Mouse (Mus musculus) MEL (cell line): ENCODE results near the gene Coq10a. TPM values are rescaled to one million over a fixed set of nuclear protein-coding genes. Genes with fewer than 3 reads are reported as not detected.

Source experiments
- DNase-seq: peaks from one replicate; pipeline ENCODE4 v3.0.0; 2011; ENCODE audit warnings: low read depth, low spot score
- H3K27ac ChIP-seq: 2 replicates; pipeline ENCODE4 v1.5.1; 2012; ENCODE audit warnings: low read depth, mild to moderate bottlenecking, control low read depth, low read length, moderate library complexity; ENCODE audit not compliant: control insufficient read depth
- H3K27me3 ChIP-seq, 2 experiments: fragments of 150-350 bp in 1 of 2; sonication (generic) in 1 of 2; 2 replicates each; pipeline ENCODE4 v1.6.1; 2012; ENCODE audit warnings: low read length in 2 of 2, mild to moderate bottlenecking in 2 of 2, improper control_type of control experiment in 1 of 2, moderate library complexity in 1 of 2; ENCODE audit not compliant: insufficient read depth in 2 of 2, control insufficient read depth in 1 of 2
- H3K36me3 ChIP-seq, 2 experiments: 2 replicates each; pipeline ENCODE4 v1.6.1; 2012 to 2014; ENCODE audit warnings: low read length in 2 of 2, improper control_type of control experiment in 1 of 2, inconsistent platforms in 1 of 2, mild to moderate bottlenecking in 1 of 2; ENCODE audit not compliant: insufficient read depth in 2 of 2, control insufficient read depth in 1 of 2
- H3K4me1 ChIP-seq, 2 experiments: fragments of 150-350 bp in 1 of 2; sonication (generic) in 1 of 2; 2 replicates each; pipeline ENCODE4 v1.6.1; 2012; ENCODE audit warnings: low read length in 2 of 2, improper control_type of control experiment in 1 of 2, mild to moderate bottlenecking in 1 of 2; ENCODE audit not compliant: insufficient read depth in 2 of 2, control insufficient read depth in 1 of 2
- H3K4me3 ChIP-seq, 2 experiments: fragments of 150-350 bp in 1 of 2; sonication (generic) in 1 of 2; 2 replicates each; pipeline ENCODE4 v1.5.1; 2012; ENCODE audit warnings: low read depth in 2 of 2, low read length in 2 of 2, mild to moderate bottlenecking in 2 of 2, moderate library complexity in 2 of 2, control low read depth in 1 of 2, improper control_type of control experiment in 1 of 2; ENCODE audit not compliant: control insufficient read depth in 1 of 2, insufficient read depth in 1 of 2
- H3K79me2 ChIP-seq: 2 replicates; pipeline ENCODE4 v1.6.1; 2012; ENCODE audit warnings: mild to moderate bottlenecking, low read length, moderate library complexity; ENCODE audit not compliant: control insufficient read depth, poor library complexity, insufficient read depth
- H3K9ac ChIP-seq: 2 replicates; pipeline ENCODE4 v1.6.1; 2012; ENCODE audit warnings: low read depth, mild to moderate bottlenecking, control low read depth, low read length, moderate library complexity; ENCODE audit not compliant: control insufficient read depth, poor library complexity, severe bottlenecking
- H3K9me3 ChIP-seq: fragments of 150-350 bp; sonication (generic); replicated peaks from 2 replicates; pipeline ENCODE4 v1.6.1; 2012; ENCODE audit warnings: mild to moderate bottlenecking, low read length, improper control_type of control experiment, moderate library complexity; ENCODE audit not compliant: insufficient read depth
- BHLHE40 ChIP-seq: IDR thresholded peaks from 2 replicates; pipeline ENCODE4 v1.6.1; 2012; ENCODE audit warnings: low read depth, mild to moderate bottlenecking, inconsistent platforms, low read length, improper control_type of control experiment, borderline replicate concordance
- CHD1 ChIP-seq: IDR thresholded peaks from 2 replicates; pipeline ENCODE4 v1.6.1; 2012; ENCODE audit warnings: low read depth, mild to moderate bottlenecking, inconsistent platforms, low read length, improper control_type of control experiment
- CHD2 ChIP-seq: IDR thresholded peaks from 2 replicates; pipeline ENCODE4 v1.6.1; 2011; ENCODE audit warnings: low read length, improper control_type of control experiment
- CTCF ChIP-seq, 3 experiments: IDR thresholded peaks in 2 of 3; conservative IDR thresholded peaks in 1 of 3; 2 replicates each; pipeline ENCODE4 v1.5.1; 2011 to 2012; ENCODE audit warnings: low read length in 3 of 3, low read depth in 2 of 3, mild to moderate bottlenecking in 2 of 3, improper control_type of control experiment in 1 of 3, inconsistent platforms in 1 of 3, mixed read lengths in 1 of 3, moderate library complexity in 1 of 3; ENCODE audit not compliant: control insufficient read depth in 1 of 3, insufficient read depth in 1 of 3, poor library complexity in 1 of 3, severe bottlenecking in 1 of 3
- E2F4 ChIP-seq: IDR thresholded peaks from 2 replicates; pipeline ENCODE4 v1.6.1; 2011; ENCODE audit warnings: low read depth, low read length, improper control_type of control experiment, borderline replicate concordance
- ELF1 ChIP-seq: IDR thresholded peaks from 2 replicates; pipeline ENCODE4 v1.6.1; 2014; ENCODE audit warnings: low read depth, mild to moderate bottlenecking, inconsistent platforms, low read length, improper control_type of control experiment, moderate library complexity
- EP300 ChIP-seq, 2 experiments: IDR thresholded peaks; 2 replicates each; pipeline ENCODE4 v1.6.1; 2011; ENCODE audit warnings: improper control_type of control experiment in 2 of 2, low read length in 2 of 2, low read depth in 1 of 2, mild to moderate bottlenecking in 1 of 2
- ETS1 ChIP-seq: IDR thresholded peaks from 2 replicates; pipeline ENCODE4 v1.6.1; 2012; ENCODE audit warnings: low read depth, mild to moderate bottlenecking, inconsistent platforms, low read length, improper control_type of control experiment, moderate library complexity
- GABPA ChIP-seq: IDR thresholded peaks from 2 replicates; pipeline ENCODE4 v1.6.1; 2012; ENCODE audit warnings: low read depth, mild to moderate bottlenecking, inconsistent platforms, low read length, improper control_type of control experiment, moderate library complexity
- GATA1 ChIP-seq: IDR thresholded peaks from 2 replicates; pipeline ENCODE4 v1.6.1; 2011; ENCODE audit warnings: low read depth, low read length, improper control_type of control experiment
- HCFC1 ChIP-seq: IDR thresholded peaks from 2 replicates; pipeline ENCODE4 v1.6.1; 2012; ENCODE audit warnings: low read depth, mild to moderate bottlenecking, inconsistent platforms, low read length, improper control_type of control experiment, moderate library complexity
- JUND ChIP-seq: IDR thresholded peaks from 2 replicates; pipeline ENCODE4 v1.6.1; 2011; ENCODE audit warnings: low read depth, mild to moderate bottlenecking, improper control_type of control experiment, low read length
- KAT2A ChIP-seq: conservative IDR thresholded peaks from 2 replicates; pipeline ENCODE4 v1.6.1; 2012; ENCODE audit warnings: low read depth, low read length, improper control_type of control experiment, inconsistent platforms
- MAFK ChIP-seq: IDR thresholded peaks from 2 replicates; pipeline ENCODE4 v1.6.1; 2011; ENCODE audit warnings: low read depth, mild to moderate bottlenecking, low read length, improper control_type of control experiment, borderline replicate concordance
- MAX ChIP-seq: IDR thresholded peaks from 2 replicates; pipeline ENCODE4 v1.6.1; 2011; ENCODE audit warnings: low read length, improper control_type of control experiment
- MAZ ChIP-seq: IDR thresholded peaks from 2 replicates; pipeline ENCODE4 v1.6.1; 2012; ENCODE audit warnings: low read depth, mild to moderate bottlenecking, inconsistent platforms, low read length, improper control_type of control experiment
- MEF2A ChIP-seq: IDR thresholded peaks from 2 replicates; pipeline ENCODE4 v1.6.1; 2014; ENCODE audit warnings: low read depth, mild to moderate bottlenecking, inconsistent platforms, low read length, improper control_type of control experiment; ENCODE audit not compliant: poor library complexity, insufficient replicate concordance, severe bottlenecking; ENCODE audit errors: extremely low read depth
- MXI1 ChIP-seq: IDR thresholded peaks from 2 replicates; pipeline ENCODE4 v1.6.1; 2011; ENCODE audit warnings: mild to moderate bottlenecking, low read depth, low read length, improper control_type of control experiment
- MYB ChIP-seq: IDR thresholded peaks from 2 replicates; pipeline ENCODE4 v1.6.1; 2011; ENCODE audit warnings: mild to moderate bottlenecking, low read depth, low read length, improper control_type of control experiment
- MYC ChIP-seq: IDR thresholded peaks from 2 replicates; pipeline ENCODE4 v1.6.1; 2011; ENCODE audit warnings: low read depth, mild to moderate bottlenecking, low read length, improper control_type of control experiment, moderate library complexity
- NELFE ChIP-seq: IDR thresholded peaks from 2 replicates; pipeline ENCODE4 v1.6.1; 2011; ENCODE audit warnings: low read depth, low read length, improper control_type of control experiment
- NRF1 ChIP-seq: IDR thresholded peaks from 2 replicates; pipeline ENCODE4 v1.6.1; 2014; ENCODE audit warnings: low read depth, mild to moderate bottlenecking, inconsistent platforms, low read length, improper control_type of control experiment, moderate library complexity; ENCODE audit not compliant: poor library complexity, insufficient read depth, severe bottlenecking
- POLR2A ChIP-seq, 2 experiments: IDR thresholded peaks; 2 replicates each; pipeline ENCODE4 v1.6.1; 2011 to 2012; ENCODE audit warnings: low read length in 2 of 2, mild to moderate bottlenecking in 2 of 2, control low read depth in 1 of 2, improper control_type of control experiment in 1 of 2, low read depth in 1 of 2, moderate library complexity in 1 of 2; ENCODE audit not compliant: control insufficient read depth in 1 of 2, insufficient read depth in 1 of 2, poor library complexity in 1 of 2
- POLR2AphosphoS2 ChIP-seq: IDR thresholded peaks from 2 replicates; pipeline ENCODE4 v1.6.1; 2011; ENCODE audit warnings: low read length, improper control_type of control experiment
- POLR2AphosphoS5 ChIP-seq: IDR thresholded peaks from 2 replicates; pipeline ENCODE4 v1.6.1; 2012; ENCODE audit warnings: low read depth, borderline replicate concordance, mild to moderate bottlenecking, inconsistent platforms, low read length, moderate library complexity, mixed read lengths
- RCOR1 ChIP-seq: IDR thresholded peaks from 2 replicates; pipeline ENCODE4 v1.6.1; 2012; ENCODE audit warnings: low read depth, mild to moderate bottlenecking, inconsistent platforms, low read length, improper control_type of control experiment
- SIN3A ChIP-seq: IDR thresholded peaks from 2 replicates; pipeline ENCODE4 v1.6.1; 2012; ENCODE audit warnings: low read length, improper control_type of control experiment, inconsistent platforms
- SMC3 ChIP-seq: IDR thresholded peaks from 2 replicates; pipeline ENCODE4 v1.6.1; 2011; ENCODE audit warnings: low read depth, low read length, improper control_type of control experiment
- TAL1 ChIP-seq: IDR thresholded peaks from 2 replicates; pipeline ENCODE4 v1.6.1; 2012; ENCODE audit warnings: mild to moderate bottlenecking, inconsistent platforms, low read length, moderate library complexity, mixed read lengths
- TBP ChIP-seq: IDR thresholded peaks from 2 replicates; pipeline ENCODE4 v1.8.0; 2011; ENCODE audit warnings: low read depth, low read length, improper control_type of control experiment
- UBTF ChIP-seq: IDR thresholded peaks from 2 replicates; pipeline ENCODE4 v1.6.1; 2012; ENCODE audit warnings: low read depth, mild to moderate bottlenecking, inconsistent platforms, low read length, improper control_type of control experiment, moderate library complexity, borderline replicate concordance; ENCODE audit not compliant: insufficient read depth
- USF1 ChIP-seq: IDR thresholded peaks from 2 replicates; pipeline ENCODE4 v1.6.1; 2014; ENCODE audit warnings: low read depth, mild to moderate bottlenecking, inconsistent platforms, low read length, improper control_type of control experiment, moderate library complexity
- ZC3H11A ChIP-seq: IDR thresholded peaks from 2 replicates; pipeline ENCODE4 v1.6.1; 2012; ENCODE audit warnings: low read depth, mild to moderate bottlenecking, inconsistent platforms, low read length, improper control_type of control experiment
- ZKSCAN1 ChIP-seq: IDR thresholded peaks from 2 replicates; pipeline ENCODE4 v1.6.1; 2012; ENCODE audit warnings: low read depth, mild to moderate bottlenecking, inconsistent platforms, low read length, improper control_type of control experiment, moderate library complexity
- ZMIZ1 ChIP-seq: IDR thresholded peaks from 2 replicates; pipeline ENCODE4 v1.6.1; 2012; ENCODE audit warnings: low read depth, mild to moderate bottlenecking, inconsistent platforms, low read length, improper control_type of control experiment, moderate library complexity
- polyA plus RNA-seq, 2 experiments: library from polyadenylated mRNA; stranded (reverse) in 1 of 2; unstranded in 1 of 2; fragments of >175 nt in 1 of 2; fragments of >200 nt in 1 of 2; gene quantifications; 2 replicates each; pipeline versions ENCODE4 v1.2.1 to v1.2.4; 2012; ENCODE audit warnings: low replicate concordance in 2 of 2, low read depth in 1 of 2; ENCODE audit not compliant: insufficient read length in 2 of 2, insufficient read depth in 1 of 2, missing spikeins in 1 of 2
- total RNA-seq: library from RNA; depleted of rRNA; stranded (reverse); fragments of 300-350 nt; gene quantifications from 2 replicates; pipeline ENCODE4 v1.2.3, GENCODE M21; 2012

The Coq10a gene
- total and polyA plus RNA-seq, 3 experiments = 7.7 to 14.1 TPM; not detected in 1

GRCm38 (mm10) chr10:128337306-128338181 is 31.3 kb downstream of the Coq10a start, which contains the start of gene Cs:
Cs (plus strand) TSS chr10:128337734.
- Histone ChIP-seq H3K27ac (peak within 1 kb of the TSS; percentile 98), H3K4me3 (peak within 1 kb of the TSS; percentile 85 to 90), H3K79me2 (peaks cover 45% of the 10 kb centered on the region), H3K9me3 (no peaks in the 10 kb centered on the region), H3K4me1 (peaks cover 23 to 40% of the 10 kb centered on the region in 2 experiments), H3K9ac (peak within 1 kb of the TSS; percentile 89), H3K27me3 (no peaks in the 10 kb centered on the region), H3K36me3 (peaks cover 6 to 61% of the 10 kb centered on the region in 2 experiments)
- peak; percentile 99 for DNase-seq
- no peak for TF ChIP-seq ZKSCAN1
- no peak for TF ChIP-seq USF1
- TF ChIP-seq GABPA = no peak
- peak; percentile 79 for TF ChIP-seq SIN3A
- TF ChIP-seq TAL1 = no peak
- TF ChIP-seq CHD1 = no peak
- TF ChIP-seq CTCF (IDR thresholded peaks at IDR 0.05 in 2 of 3, conservative IDR thresholded peaks at IDR 0.05 in 1 of 3; ENCODE audit: control insufficient read depth in 1 of 3, insufficient read depth in 1 of 3, low read depth in 2 of 3, low read length in 3 of 3, poor library complexity in 1 of 3, severe bottlenecking in 1 of 3) = no peak
- no peak for TF ChIP-seq SMC3
- 0 out of 2 replicates have a peak, but pooled peaks have one; percentile 31 for TF ChIP-seq E2F4
- TF ChIP-seq RCOR1 = no peak
- TF ChIP-seq MAX = peak; percentile 90
- TF ChIP-seq MEF2A = no peak
- 0 out of 2 replicates have a peak, but pooled peaks have one; percentile 6 for TF ChIP-seq NRF1
- peak; percentile 89 for TF ChIP-seq TBP
- TF ChIP-seq MAFK = no peak
- peak; percentile 74 for TF ChIP-seq GATA1
- TF ChIP-seq HCFC1 = peak; percentile 82
- peak; percentile 71; the same call in 1 of the 2 replicates for TF ChIP-seq BHLHE40
- TF ChIP-seq POLR2AphosphoS2 = peak; percentile 73; the same call in 1 of the 2 replicates
- TF ChIP-seq ZC3H11A = no peak
- TF ChIP-seq NELFE = peak; percentile 89
- no peak for TF ChIP-seq UBTF
- TF ChIP-seq ETS1 = peak; percentile 59
- TF ChIP-seq JUND = no peak
- TF ChIP-seq POLR2A (IDR thresholded peaks at IDR 0.05; ENCODE audit: control insufficient read depth in 1 of 2, insufficient read depth in 1 of 2, low read depth in 1 of 2, low read length in 2 of 2, poor library complexity in 1 of 2) = peak; percentile 62 to 81; a peak in 3 of 4 replicates
- TF ChIP-seq KAT2A = no peak
- TF ChIP-seq MXI1 = peak; percentile 62
- TF ChIP-seq MAZ = peak; percentile 63; the same call in 1 of the 2 replicates
- TF ChIP-seq POLR2AphosphoS5 = no peak
- TF ChIP-seq MYC = peak; percentile 91
- no peak for TF ChIP-seq MYB
- no peak for TF ChIP-seq CHD2
- peak; percentile 66; the same call in 1 of the 2 replicates for TF ChIP-seq ZMIZ1
- 0 out of 4 replicates have a peak, but pooled peaks of 1 of the 2 experiments have one; percentile 12 for TF ChIP-seq EP300 (IDR thresholded peaks at IDR 0.05; ENCODE audit: low read depth in 1 of 2, low read length in 2 of 2)
- TF ChIP-seq ELF1 = no peak; the same call in 1 of the 2 replicates
